Mouse (Mus musculus) cerebellum, postnatal 4 days (tissue): ENCODE results near the gene Spata31d1b.
"Not testable (repeated sequence)": the region's sequence is repeated elsewhere in the genome, so short reads cannot be mapped to it uniquely, and the experiment has no call there.

Experiments
- DNase-seq, 2 experiments: peaks; one replicate each; pipeline ENCODE4 v3.0.0; 2022; ENCODE audit warnings: low spot score in 2 of 2, mixed read lengths in 1 of 2

The Spata31d1b gene

DNA sequence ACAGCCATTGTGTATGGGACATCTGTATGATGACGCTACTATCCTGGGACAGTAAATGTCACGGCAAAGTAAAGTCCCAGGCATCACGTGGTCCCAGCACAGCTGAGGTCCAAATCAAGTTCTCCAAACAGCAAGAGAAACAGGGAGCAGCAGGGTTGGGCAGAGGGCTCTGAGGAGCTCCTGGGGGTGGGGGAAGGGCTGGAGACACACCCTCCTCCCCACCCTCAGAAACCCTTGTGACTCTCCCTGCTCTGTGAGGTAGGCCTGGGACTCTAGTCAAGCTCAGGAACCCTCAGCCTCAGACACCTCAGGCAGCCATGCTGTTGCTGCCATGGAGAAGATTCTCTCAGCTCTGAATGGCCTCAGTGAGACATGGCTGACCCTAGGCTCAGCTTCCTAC, at the start of gene Spata31d1b:
TSS of gene Spata31d1b (plus strand) at position 301 of the 400 bp plus-strand sequence.
- DNase-seq: not testable (repeated sequence)

DNA sequence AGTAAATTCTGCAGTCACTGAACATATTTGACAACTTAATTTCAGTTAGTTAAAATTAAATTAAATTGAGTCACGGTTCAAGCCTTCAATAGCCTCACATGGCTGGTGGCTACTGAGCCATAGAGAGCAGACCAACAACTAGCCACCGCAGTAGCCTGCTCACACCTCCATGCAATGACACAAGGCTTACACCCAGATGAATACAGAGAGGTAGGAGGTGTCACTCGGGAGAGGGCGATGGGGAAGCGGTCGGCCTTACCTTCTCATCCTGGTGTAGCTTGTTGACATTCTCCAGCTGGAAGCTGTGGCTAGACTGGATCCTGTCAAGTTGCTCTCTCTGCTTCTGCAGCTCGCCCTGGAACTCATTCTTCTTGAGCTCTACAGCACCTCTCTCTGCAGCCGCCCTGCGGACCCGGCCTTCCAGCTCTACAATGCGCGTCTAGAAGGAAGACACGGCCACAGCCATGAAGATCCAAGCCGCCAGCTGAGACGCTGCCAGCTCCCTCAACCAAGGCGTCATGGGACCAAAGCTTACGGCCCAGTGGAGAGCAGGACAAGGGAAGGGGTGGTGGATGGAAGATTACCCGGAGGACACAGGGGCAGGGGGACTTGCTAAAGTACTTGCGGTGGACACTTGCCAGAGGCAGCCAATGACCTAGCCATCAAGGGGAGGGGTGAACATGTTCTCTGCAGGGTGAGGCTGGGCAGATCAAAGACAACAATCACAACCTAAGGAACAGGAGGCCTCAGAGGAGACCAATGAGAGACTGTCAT, 48.0 kb upstream of the Spata31d1b start:
- DNase-seq: no peak

DNA sequence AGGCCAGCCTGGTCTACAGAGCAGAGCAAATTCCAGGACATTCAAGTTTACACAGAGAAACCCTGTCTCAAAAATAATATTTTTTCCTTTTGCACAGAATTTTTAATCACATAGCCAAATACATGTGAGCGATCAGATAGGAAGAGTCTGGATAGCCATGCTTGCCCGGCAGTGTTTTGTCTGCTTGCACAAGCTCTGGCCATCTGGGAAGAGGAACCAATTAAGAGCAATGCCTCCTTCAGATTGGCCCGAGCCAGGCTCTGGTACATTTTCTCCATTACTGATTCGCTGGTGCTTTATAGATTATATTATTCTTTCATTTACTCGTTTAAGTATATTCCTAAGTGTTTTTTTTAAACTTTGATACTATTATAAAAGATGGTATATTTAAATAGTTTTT, 44.3 kb upstream of the Spata31d1b start:
- DNase-seq: no peak

DNA sequence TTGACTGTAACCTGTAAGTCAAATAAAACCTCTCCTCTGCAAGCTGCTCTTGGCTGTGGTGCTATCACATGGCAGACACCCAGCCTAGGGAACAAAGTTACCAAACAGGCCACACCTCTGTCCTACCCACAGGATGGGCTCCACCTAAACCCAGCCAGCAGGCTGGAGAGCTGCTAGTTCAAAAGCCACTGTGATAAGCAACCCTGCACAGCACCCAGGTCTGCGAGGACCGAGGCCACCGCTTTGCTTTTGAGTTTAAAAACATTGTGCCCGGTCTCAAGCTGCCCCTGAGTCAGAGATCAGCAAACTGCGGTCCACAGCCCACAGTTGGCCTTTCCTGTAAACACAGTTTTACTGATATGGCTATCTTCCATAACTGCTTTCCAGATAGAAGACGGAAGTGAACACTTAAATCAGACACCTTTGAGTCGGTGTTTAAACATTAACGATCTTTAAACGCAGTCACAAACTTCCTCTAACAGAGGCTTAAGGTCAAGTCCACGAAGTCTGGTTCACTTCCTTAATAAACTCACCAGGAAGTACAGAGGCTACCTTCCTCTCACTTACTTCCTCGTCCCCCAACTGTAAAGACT, 43.5 kb upstream of the Spata31d1b start:
- no peak for DNase-seq

DNA sequence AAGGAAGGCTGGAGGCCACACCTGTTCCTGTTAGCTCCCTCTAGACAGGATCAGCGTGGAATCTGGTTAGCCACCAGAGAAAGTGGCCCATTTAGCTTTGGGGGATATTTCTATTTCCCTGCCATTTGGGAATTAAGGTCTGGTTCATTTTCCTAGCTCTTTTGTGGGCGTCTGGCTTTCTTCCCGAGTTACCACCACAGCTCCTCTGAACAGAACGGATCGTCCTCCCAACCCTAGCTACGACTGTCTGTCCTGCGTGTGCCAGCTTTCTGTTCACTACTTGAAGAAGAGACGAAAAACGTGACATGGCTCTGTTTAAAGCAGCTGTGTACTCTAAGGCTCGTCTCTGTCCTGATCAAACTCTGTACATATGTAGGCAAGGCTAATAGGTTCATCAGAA, 42.1 kb upstream of the Spata31d1b start:
- no peak for DNase-seq

DNA sequence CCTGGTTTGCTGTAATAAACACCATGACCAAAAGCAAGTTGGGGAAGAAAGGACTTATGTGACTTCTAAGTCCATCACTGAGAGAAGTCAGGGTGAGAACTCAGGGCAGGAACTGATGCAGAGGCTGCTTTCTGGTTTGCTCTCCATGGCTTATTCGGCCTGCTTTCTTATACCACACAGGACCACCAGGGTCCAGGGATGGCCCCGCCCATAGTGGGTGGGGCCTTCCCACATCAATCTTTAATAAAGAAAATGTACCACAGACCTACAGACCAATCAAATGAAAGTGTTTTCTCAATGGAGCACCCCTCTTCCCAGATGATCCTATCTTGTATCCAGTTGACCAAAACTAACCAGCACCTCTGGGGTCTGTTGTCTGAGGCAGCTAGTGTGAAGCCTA, 40.6 kb upstream of the Spata31d1b start:
- DNase-seq: no peak

DNA sequence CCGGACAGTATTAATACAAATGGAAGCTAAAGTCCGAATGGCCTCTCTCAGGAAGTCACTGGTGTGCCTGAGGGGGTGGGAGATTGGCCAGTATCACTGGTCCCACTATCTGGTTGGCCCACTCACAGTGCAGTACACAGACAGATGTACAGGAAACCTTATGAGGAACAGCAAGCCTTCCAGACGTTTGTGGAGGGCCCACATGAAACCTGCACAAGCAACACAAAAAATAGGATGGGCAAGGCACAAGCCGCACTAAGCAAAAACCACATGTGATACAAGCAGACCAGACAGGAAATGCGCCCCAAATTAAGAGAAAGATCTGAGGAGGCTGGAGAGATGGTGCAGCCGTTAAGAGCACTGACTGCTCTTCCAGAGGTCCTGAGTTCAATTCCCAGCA, 39.8 kb upstream of the Spata31d1b start:
- no peak for DNase-seq

DNA sequence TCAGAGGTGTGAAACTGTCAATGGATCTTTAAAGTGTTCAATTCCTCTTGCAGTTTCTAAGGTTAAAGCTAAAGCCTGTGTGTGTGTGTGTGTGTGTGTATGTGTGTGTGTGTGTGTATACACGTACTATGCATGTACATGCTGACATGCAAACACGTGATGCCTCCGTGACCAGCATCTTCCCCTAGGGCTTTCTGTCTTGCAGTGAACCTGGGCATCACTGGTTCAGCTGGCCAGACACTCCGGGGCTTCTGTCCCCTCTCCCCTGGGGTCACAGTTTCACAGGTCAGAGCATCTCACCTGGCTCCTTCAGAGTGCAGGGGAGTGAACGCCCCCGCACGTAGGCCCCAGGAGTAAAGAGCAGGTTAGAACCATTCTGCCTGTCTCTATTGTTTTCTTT, 38.5 kb upstream of the Spata31d1b start:
- DNase-seq: no peak

DNA sequence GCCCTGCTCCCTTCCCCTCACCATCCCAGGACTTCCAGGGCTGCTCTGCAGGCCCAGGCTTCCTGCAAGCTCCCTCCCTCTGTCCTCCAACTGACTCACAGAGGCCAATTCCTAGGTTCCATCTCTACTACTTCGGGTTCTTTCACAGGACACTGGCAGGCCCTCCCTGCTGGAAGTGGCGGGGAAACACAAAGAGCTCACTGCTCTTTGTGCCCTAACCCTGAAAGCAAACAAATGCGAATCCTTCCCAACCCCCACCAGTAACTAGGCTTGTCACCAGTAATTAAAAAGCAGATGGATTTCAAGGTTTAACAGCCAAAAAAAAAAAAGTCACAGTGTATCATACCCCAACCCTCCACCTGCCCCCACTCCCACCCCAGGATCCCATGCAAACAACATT, 37.9 kb upstream of the Spata31d1b start:
- DNase-seq: no peak

DNA sequence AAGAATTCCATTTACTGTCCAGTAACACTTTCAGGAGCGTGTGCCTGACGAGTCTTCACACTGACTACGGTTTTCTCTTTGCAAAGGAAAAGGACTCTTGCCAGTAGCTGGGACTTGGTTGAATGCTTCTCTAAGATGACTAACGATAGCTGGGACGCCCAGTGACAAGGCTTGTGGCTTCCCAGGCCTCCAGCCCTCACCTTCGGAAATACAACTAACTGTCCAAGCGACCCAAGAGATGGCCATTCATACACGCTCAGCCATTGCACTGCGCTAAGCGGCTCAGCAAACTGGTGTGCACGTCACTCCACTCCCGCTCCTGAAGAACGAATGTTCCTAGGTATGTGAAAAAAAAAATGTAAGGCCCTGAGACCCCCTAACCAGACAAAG, 37.3 kb upstream of the Spata31d1b start:
- peak in 1 of 2 experiments; percentile 22 for DNase-seq

DNA sequence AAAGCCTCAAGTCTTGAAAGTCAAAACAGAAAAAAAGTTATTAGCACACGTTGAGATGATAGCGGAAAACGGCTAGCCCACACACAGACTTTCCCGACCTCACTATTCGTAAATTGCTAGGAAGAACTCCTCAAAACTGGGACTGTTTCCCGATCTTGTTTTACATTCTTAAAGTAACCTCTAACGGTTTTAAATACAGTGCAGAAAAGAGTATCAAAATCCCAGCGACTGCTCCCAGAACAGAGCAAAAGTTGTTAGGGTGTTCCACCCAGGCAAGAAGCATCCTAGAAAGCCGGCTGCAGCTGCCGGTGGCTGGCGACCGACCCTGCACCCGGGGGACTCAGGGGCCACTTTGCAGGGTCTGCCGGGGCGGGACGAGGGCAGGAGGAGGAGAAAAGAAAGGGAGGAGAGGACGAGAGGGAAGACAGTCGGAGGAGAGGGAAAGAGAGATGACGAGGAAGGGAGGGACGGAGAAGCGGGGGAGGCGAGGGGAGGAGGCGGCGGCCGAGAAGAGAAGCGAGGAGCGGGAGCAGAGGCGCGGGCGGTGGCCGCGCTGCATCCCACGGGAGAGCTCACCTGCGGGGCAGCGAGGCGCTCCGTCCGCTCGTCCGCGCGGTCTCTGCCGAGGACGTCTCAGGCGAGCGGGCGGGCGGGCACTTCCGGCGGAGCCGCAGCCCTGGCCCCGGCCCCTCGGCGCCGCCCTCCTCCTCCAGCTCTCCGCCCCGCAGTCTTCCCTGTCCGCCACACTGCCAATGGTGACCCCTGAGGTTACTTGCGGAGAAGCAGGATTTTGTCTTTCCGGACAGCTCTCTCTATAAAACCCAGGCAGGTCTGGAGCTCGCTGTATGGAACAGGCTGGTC, 36.7 kb upstream of the Spata31d1b start, which contains the start of gene Golm1:
TSS of gene Golm1 (minus strand) at position 661 of the 861 bp plus-strand sequence.
- peak; percentile 34 to 59 for DNase-seq

DNA sequence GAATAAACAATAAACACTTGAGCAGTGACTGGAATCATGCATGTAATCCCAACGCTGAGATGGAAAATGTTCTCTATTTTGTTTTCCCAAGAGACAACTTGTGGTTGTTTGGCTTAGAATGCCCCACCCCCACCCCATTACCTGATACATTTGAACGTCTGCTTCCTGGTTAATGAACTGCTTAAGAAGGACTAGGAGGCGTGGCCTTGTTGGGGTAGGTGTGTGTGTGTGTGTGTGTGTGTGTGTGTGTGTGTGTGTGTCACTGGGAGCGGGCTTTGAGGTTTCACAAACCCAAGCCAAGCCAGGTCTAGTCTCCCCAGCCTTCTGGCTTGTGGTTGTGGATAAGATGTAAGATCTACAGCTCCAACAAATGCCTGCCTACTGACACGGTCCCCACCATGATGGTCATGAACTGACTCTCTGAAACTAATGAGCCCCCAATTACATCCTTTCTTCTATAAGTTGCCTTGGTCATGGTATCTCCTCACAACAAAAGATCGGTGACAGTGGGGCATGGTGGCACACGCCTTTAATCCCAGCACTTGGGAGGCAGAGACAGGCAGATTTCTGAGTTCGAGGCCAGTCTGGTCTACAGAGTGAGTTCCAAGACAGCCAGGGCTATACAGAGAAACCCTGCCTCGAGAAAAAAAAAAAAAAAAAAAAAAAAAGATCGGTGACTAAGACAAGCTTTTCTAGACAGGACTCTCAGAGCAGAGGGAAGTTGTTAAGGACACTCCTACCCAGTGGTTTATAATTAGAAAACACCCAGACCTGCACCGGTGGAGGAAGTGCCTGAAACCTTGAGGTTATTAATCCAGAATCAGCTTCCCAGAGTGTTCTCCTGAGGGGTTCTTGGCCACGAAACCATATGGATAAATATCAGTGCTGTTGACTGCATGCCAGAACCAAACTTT, 35.5 kb upstream of the Spata31d1b start:
- peak in 1 of 2 experiments; percentile 22 for DNase-seq

DNA sequence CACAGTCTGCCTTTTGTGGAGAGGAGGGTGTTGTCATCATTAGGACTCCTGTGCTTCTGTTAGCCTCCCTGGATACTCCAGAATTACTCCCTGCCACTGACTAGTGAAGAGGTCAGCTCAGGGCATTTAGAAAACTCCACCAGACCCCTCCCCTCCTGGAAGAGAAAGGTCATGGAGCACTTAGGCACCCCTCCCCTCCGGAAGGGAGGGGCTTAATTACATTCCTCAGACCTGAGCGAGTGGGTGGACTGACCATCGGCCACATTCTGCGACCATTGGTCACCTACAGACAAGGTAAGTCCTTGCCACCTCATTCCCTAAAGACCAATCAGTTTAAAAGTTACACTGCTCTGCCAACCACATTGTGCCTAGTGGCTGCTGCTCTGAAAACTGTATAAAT, 32.8 kb upstream of the Spata31d1b start:
- DNase-seq: no peak

DNA sequence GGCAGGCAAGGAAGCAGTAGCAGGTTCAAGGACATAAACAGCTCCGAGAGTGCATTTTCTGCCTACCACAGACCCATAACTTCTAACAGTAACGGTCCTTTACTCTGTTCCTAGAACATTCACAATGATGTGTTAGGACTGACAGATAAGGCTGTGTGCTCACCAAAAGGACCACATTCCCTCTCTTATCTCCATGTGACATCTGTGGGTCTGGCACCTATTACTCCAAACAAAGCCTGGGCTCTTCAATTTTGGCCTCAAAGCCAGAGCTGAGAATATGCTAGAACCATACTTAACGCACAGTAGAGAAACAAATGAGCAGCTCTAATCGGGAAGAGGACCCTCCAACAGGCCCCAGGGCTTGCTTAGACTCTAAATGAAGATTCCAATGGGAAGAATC, 32.2 kb upstream of the Spata31d1b start:
- no peak for DNase-seq

DNA sequence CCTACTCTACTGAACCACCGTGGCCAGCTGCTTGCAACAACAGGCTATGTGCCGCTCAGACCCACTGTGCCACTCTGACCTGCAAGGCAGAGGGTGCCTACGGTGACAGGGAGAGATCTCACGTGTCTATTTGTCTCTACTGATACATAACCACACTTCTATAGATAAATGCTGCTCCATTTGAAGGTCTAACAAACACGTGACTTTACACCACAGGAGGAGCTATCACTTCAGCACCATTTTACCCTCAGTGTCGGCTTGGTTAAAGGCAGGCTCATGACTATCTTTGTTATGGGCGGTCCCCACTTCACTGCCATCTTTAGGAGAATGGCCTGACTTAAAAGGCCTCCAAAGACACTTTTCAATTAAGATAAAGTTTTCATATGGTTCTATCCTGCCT, 29.5 kb upstream of the Spata31d1b start:
- no peak for DNase-seq

DNA sequence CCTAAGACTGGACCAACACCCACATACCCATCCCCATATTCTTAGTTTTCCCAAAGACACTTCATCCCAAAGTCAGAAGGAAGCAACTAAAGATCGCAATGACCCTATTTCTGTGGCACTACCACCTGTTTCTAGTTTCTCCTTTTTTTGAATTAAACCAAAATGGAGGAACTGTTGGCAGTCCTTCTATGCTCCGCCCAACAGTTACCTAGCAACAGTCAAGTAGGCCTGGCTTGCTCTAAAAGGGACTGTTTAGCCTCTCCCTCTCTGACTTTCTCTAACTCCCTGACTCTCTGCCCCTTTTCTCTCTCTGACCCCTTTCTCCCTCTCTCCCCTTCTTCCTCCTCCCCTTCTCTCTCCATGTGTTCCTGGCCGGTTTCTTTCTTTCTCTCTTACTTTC, 26.8 kb upstream of the Spata31d1b start:
- no peak for DNase-seq

DNA sequence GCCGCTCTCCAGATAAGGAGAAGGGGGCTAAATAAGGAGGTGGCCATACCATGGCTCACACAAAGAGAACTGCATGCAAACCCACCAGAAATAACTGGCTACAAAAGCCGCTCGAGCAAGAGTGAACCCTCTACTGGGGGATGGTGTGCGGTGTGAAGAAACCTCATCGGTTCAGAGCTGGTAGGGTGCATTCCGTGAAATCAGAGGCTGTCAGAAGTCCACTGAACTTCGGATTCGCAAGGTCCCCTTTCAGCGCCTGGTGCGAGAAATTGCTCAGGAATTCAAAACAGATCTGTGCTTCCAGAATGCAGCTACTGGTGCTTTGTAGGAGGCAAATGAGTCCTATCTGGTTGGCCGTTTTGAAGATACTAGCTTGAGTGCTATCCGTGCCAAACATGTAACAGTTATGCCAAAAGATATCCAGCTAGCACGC, 23.7 kb upstream of the Spata31d1b start:
- DNase-seq: peak in 1 of 2 experiments; percentile 30

DNA sequence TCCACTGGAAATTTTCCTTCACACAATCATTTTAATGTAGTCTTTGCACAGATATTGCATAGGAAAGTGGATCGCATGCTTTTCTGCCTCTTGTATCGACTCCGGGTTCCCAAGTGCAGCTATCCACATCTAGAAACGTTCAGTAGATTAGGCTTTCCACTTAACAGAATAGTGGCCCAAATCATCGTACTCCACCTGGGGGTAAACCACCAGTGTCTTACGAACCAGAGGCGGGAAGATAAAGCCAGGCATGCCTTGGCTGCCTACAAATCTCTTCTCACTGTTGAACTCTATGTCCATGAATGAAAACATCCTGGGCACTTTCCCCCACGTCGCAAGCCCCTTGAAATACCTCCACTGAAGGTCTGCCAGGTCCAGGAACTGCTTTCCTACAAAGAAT, 22.8 kb upstream of the Spata31d1b start:
- no peak for DNase-seq

DNA sequence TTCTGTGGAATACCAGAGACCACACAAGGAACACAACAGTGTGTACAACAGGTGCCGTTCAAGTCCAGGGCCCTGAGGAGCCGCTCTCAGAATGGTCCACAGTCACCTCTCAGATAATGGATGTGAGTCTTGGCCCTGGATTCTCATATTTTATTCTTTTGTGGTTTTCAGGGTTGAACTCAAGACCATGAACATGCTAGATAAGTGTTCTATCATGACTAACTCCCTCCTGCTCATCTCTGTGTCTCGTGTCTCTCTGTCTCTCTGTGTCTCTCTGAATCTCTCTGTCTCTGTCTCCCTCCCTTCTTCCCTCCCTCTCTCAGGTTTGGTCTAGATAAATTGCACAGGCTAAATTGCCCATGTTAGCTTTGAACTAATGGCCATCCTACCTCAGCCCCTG, 22.2 kb upstream of the Spata31d1b start:
- DNase-seq: no peak

DNA sequence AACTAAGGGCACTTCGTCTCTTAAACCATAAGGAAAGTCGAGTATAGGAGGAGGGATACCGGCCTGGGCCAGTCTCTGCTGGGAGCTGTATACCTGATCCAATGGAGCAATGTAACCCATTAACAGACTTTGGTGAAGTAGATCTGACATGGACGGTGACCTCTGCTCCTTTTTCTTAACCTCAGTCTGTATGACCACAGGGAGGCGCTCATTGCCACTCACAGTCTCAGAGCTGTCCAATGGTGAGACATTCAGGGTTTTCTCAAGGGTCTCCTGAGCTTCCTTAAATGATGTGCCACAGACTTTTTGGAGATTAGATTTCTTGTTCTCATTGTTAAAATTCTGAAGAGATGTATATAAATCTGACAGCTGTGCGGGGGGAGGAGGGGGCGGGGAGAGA, 21.5 kb upstream of the Spata31d1b start:
- no peak for DNase-seq

DNA sequence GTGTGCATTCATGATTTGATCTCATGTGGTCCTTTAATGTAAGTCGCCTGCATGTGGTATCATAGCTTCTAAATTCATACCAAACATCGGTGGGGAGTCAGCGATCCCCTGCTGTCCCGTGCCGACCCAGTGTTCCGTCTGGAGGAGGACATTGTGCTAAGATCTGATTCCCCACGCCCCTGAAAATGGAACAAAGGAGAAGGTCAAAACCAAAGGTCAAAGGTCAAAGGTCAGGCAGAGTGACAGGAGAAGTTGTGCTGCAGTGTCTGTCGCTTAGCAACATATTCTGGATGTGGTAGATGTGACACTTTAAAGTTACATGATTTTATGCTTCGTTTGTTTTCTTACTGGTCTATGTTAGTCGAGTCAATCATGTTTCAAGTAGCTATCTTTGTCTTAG, 20.6 kb upstream of the Spata31d1b start:
- no peak for DNase-seq
